Mouse (Mus musculus): ENCODE results near the gene Acp4. TPM values are rescaled to one million over a fixed set of nuclear protein-coding genes. Genes with fewer than 3 reads are reported as not detected.
"Not testable (repeated sequence)": the region's sequence is repeated elsewhere in the genome, so short reads cannot be mapped to it uniquely, and the experiment has no call there.

The Acp4 gene
- polyA plus RNA-seq, 1 experiment from 2014 or later, result not detected

GRCm38 (mm10) chr7:44260410-44260809 is 3.2 kb upstream of the Acp4 start:
- no peak overlapping the region for H3K9ac ChIP-seq
- ATAC-seq, result no peak
- H3K4me3 ChIP-seq, result no peak overlapping the region
- peaks cover 52% of the 10 kb centered on the region for H3K27me3 ChIP-seq (replicated peaks)
- H3K4me2 ChIP-seq, result no peak overlapping the region
- H3K27ac ChIP-seq, result no peak overlapping the region
- H3K36me3 ChIP-seq, result no peaks in the 10 kb centered on the region
- WGBS (ENCODE audit: insufficient replicate concordance), result 58% methylated on average over 6 of the region's 6 CpGs
- no peaks in the 10 kb centered on the region for H3K9me3 ChIP-seq (replicated peaks)
- H3K4me1 ChIP-seq, result peaks cover 6% of the 10 kb centered on the region

GRCm38 (mm10) chr7:44254930-44255329 is 2.2 kb downstream of the Acp4 start:
- Histone ChIP-seq H3K4me3 (no peak overlapping the region), H3K36me3 (peaks cover 45% of the 10 kb centered on the region), H3K9me3 (replicated peaks) (no peaks in the 10 kb centered on the region), H3K9ac (no peak overlapping the region), H3K27me3 (replicated peaks) (no peaks in the 10 kb centered on the region), H3K4me1 (peaks cover 2% of the 10 kb centered on the region; the same call in 1 of the 2 replicates), H3K4me2 (no peak overlapping the region), H3K27ac (no peak overlapping the region)
- no peak for ATAC-seq
- 67% methylated on average over 6 of the region's 6 CpGs for WGBS (ENCODE audit: insufficient replicate concordance)

- no peaks in the 10 kb centered on the region for H3K9me3 ChIP-seq (replicated peaks)
- H3K36me3 ChIP-seq, result peaks cover 63% of the 10 kb centered on the region
- H3K4me2 ChIP-seq, result no peak overlapping the region
- ATAC-seq, result 0 out of 2 replicates have a peak, but pooled peaks have one; percentile 29
- peaks cover 20% of the 10 kb centered on the region for H3K4me1 ChIP-seq
- no peak overlapping the region for H3K27ac ChIP-seq
- WGBS (ENCODE audit: insufficient replicate concordance), result 62% methylated on average over 15 of the region's 15 CpGs
- H3K9ac ChIP-seq, result no peak overlapping the region
- no peaks in the 10 kb centered on the region for H3K27me3 ChIP-seq (replicated peaks)
- H3K4me3 ChIP-seq, result no peak overlapping the region
Observed at GRCm38 (mm10) chr7:44253023-44253616, 4.1 kb downstream of the Acp4 start.

GRCm38 (mm10) chr7:44250732-44251275 is 6.4 kb downstream of the Acp4 start:
- ATAC-seq; H3K4me3 ChIP-seq; H3K9me3 ChIP-seq (replicated peaks); H3K27ac ChIP-seq; H3K9ac ChIP-seq; H3K4me2 ChIP-seq; H3K27me3 ChIP-seq (replicated peaks): not testable (repeated sequence)
- WGBS (ENCODE audit: insufficient replicate concordance), result 80% methylated on average over 17 of the region's 17 CpGs
- H3K4me1 ChIP-seq, result peaks cover 31% of the 10 kb centered on the region
- H3K36me3 ChIP-seq, result peaks cover 67% of the 10 kb centered on the region

GRCm38 (mm10) chr7:44249248-44249647 is 7.9 kb downstream of the Acp4 start:
- Histone ChIP-seq H3K27ac (no peak overlapping the region), H3K9ac (no peak overlapping the region), H3K4me1 (peaks cover 43% of the 10 kb centered on the region), H3K4me2 (peak overlapping the region; percentile 79; the same call in 1 of the 2 replicates), H3K36me3 (peaks cover 64% of the 10 kb centered on the region), H3K9me3 (replicated peaks) (no peaks in the 10 kb centered on the region), H3K4me3 (no peak overlapping the region), H3K27me3 (replicated peaks) (no peaks in the 10 kb centered on the region)
- no peak for ATAC-seq
- WGBS (ENCODE audit: insufficient replicate concordance), result 86% methylated on average over 4 of the region's 4 CpGs

- H3K9me3 ChIP-seq (replicated peaks), result no peaks in the 10 kb centered on the region
- H3K36me3 ChIP-seq, result peaks cover 52% of the 10 kb centered on the region
- H3K4me3 ChIP-seq, result peak overlapping the region; percentile 93
- H3K9ac ChIP-seq, result peak overlapping the region; percentile 89
- no peaks in the 10 kb centered on the region; the same call in 1 of the 2 replicates for H3K27me3 ChIP-seq (replicated peaks)
- H3K4me1 ChIP-seq, result peaks cover 43% of the 10 kb centered on the region
- peak overlapping the region; percentile 79 for H3K4me2 ChIP-seq
- 88% methylated on average over 2 of the region's 2 CpGs for WGBS (ENCODE audit: insufficient replicate concordance)
- H3K27ac ChIP-seq, result no peak overlapping the region
- no peak for ATAC-seq
Observed at GRCm38 (mm10) chr7:44247971-44248370, 9.2 kb downstream of the Acp4 start.

GRCm38 (mm10) chr7:44246984-44247470 is 10.2 kb downstream of the Acp4 start:
- peak overlapping the region; percentile 89 for H3K9ac ChIP-seq
- peak; percentile 1; the same call in 1 of the 2 replicates for ATAC-seq
- no peaks in the 10 kb centered on the region; the same call in 1 of the 2 replicates for H3K27me3 ChIP-seq (replicated peaks)
- H3K4me1 ChIP-seq, result peaks cover 43% of the 10 kb centered on the region
- peak overlapping the region; percentile 79 for H3K27ac ChIP-seq
- peaks cover 43% of the 10 kb centered on the region for H3K36me3 ChIP-seq
- WGBS (ENCODE audit: insufficient replicate concordance), result 0% methylated on average over 23 of the region's 23 CpGs
- H3K4me3 ChIP-seq, result peak overlapping the region; percentile 93
- H3K9me3 ChIP-seq (replicated peaks), result no peaks in the 10 kb centered on the region
- H3K4me2 ChIP-seq, result peak overlapping the region; percentile 79

- no peaks in the 10 kb centered on the region for H3K9me3 ChIP-seq (replicated peaks)
- peak within 1 kb of the TSS; percentile 89 for H3K9ac ChIP-seq
- H3K4me3 ChIP-seq, result peak within 1 kb of the TSS; percentile 93
- H3K27ac ChIP-seq, result peak within 1 kb of the TSS; percentile 79
- H3K4me2 ChIP-seq, result peak within 1 kb of the TSS; percentile 79
- WGBS (ENCODE audit: insufficient replicate concordance), result under 1% methylated on average over 62 of the region's 62 CpGs
- peaks cover 36% of the 10 kb centered on the region for H3K36me3 ChIP-seq
- ATAC-seq, result peak; percentile 83
- H3K4me1 ChIP-seq, result peaks cover 43% of the 10 kb centered on the region
- no peaks in the 10 kb centered on the region; the same call in 1 of the 2 replicates for H3K27me3 ChIP-seq (replicated peaks)
Observed at GRCm38 (mm10) chr7:44246055-44246983, 10.9 kb downstream of the Acp4 start, which contains the start of the genes 1700028J19Rik and 2410002F23Rik. TSS of gene 1700028J19Rik (minus strand) at chr7:44246695. TSS of gene 2410002F23Rik (plus strand) at chr7:44246722.

GRCm38 (mm10) chr7:44244080-44244479 is 13.1 kb downstream of the Acp4 start:
- WGBS (ENCODE audit: insufficient replicate concordance), result 38% methylated on average over 1 of the region's 1 CpGs

GRCm38 (mm10) chr7:44241163-44241562 is 16.0 kb downstream of the Acp4 start:
- H3K27ac ChIP-seq, result no peak overlapping the region
- no peak overlapping the region for H3K4me3 ChIP-seq
- no peak overlapping the region for H3K9ac ChIP-seq
- H3K4me2 ChIP-seq, result no peak overlapping the region
- 45% methylated on average over 2 of the region's 2 CpGs for WGBS (ENCODE audit: insufficient replicate concordance)
- peaks cover 4% of the 10 kb centered on the region; the same call in 1 of the 2 replicates for H3K27me3 ChIP-seq (replicated peaks)
- no peaks in the 10 kb centered on the region for H3K9me3 ChIP-seq (replicated peaks)
- H3K36me3 ChIP-seq, result no peaks in the 10 kb centered on the region
- peaks cover 25% of the 10 kb centered on the region for H3K4me1 ChIP-seq
- ATAC-seq, result no peak

More at GRCm38 (mm10) chr7:44244080-44244479, 13.1 kb downstream of the Acp4 start:
- peaks cover 14% of the 10 kb centered on the region for H3K36me3 ChIP-seq
- H3K4me1 ChIP-seq, result peaks cover 45% of the 10 kb centered on the region
- no peak overlapping the region for H3K4me3 ChIP-seq
- H3K27ac ChIP-seq, result no peak overlapping the region
- ATAC-seq, result no peak
- no peak overlapping the region for H3K9ac ChIP-seq
- no peak overlapping the region for H3K4me2 ChIP-seq
- no peaks in the 10 kb centered on the region; the same call in 1 of the 2 replicates for H3K27me3 ChIP-seq (replicated peaks)
- no peaks in the 10 kb centered on the region for H3K9me3 ChIP-seq (replicated peaks)

- no peak for ATAC-seq
- Histone ChIP-seq H3K9ac (no peak overlapping the region), H3K4me1 (peaks cover 24% of the 10 kb centered on the region), H3K36me3 (no peaks in the 10 kb centered on the region), H3K4me3 (no peak overlapping the region), H3K4me2 (no peak overlapping the region), H3K27ac (no peak overlapping the region), H3K27me3 (replicated peaks) (peaks cover 6% of the 10 kb centered on the region; the same call in 1 of the 2 replicates), H3K9me3 (replicated peaks) (no peaks in the 10 kb centered on the region)
- 25% methylated on average over 1 of the region's 1 CpGs for WGBS (ENCODE audit: insufficient replicate concordance)
Observed at GRCm38 (mm10) chr7:44240712-44241111, 16.5 kb downstream of the Acp4 start.
